Mouse (Mus musculus) forebrain, embryonic 14.5 days (tissue): ENCODE measurements around the gene Gm11114. TPM values are rescaled to one million over a fixed set of nuclear protein-coding genes. Genes with fewer than 3 reads are reported as not detected.

Experiments
- ATAC-seq: fragments of 200-750 bp; cut with Nextera tagmentation; 2 replicates; pipeline ENCODE4 v1.8.0; 2017; ENCODE audit warnings: mild to moderate bottlenecking, moderate library complexity
- DNase-seq: peaks from one replicate; pipeline ENCODE4 v3.0.0-alpha.2; 2015; ENCODE audit warnings: low spot score
- H3K27ac ChIP-seq: fragments of 300-500 bp; sonication (generic); 2 replicates; pipeline ENCODE4 v1.5.1; 2014; ENCODE audit warnings: low read depth, mild to moderate bottlenecking, control low read depth, low read length, moderate library complexity
- H3K27me3 ChIP-seq: fragments of 300-500 bp; sonication (generic); replicated peaks from 2 replicates; pipeline ENCODE4 v1.6.1; 2014; ENCODE audit warnings: low read length, control low read depth, mixed read lengths; ENCODE audit not compliant: control insufficient read depth, insufficient read depth
- H3K36me3 ChIP-seq: fragments of 300-500 bp; sonication (generic); 2 replicates; pipeline ENCODE4 v1.6.1; 2014; ENCODE audit warnings: low read length, control low read depth; ENCODE audit not compliant: control insufficient read depth, insufficient read depth
- H3K4me1 ChIP-seq: fragments of 300-500 bp; sonication (generic); 2 replicates; pipeline ENCODE4 v1.6.1; 2014; ENCODE audit warnings: antibody characterized with exemption, low read length, control low read depth; ENCODE audit not compliant: control insufficient read depth, insufficient read depth
- H3K4me2 ChIP-seq: fragments of 300-500 bp; sonication (generic); 2 replicates; pipeline ENCODE4 v1.6.1; 2014; ENCODE audit warnings: mild to moderate bottlenecking, control low read depth, low read length
- H3K4me3 ChIP-seq: fragments of 300-500 bp; sonication (generic); 2 replicates; pipeline ENCODE4 v1.5.1; 2014; ENCODE audit warnings: low read depth, low read length, control low read depth
- H3K9ac ChIP-seq: fragments of 300-500 bp; sonication (generic); 2 replicates; pipeline ENCODE4 v1.6.1; 2014; ENCODE audit warnings: mild to moderate bottlenecking, low read length, control low read depth, moderate library complexity
- H3K9me3 ChIP-seq: fragments of 300-500 bp; sonication (generic); replicated peaks from 2 replicates; pipeline ENCODE4 v1.6.1; 2016; ENCODE audit warnings: low read length, control low read depth, mixed read lengths; ENCODE audit not compliant: control insufficient read depth
- WGBS: fragments of 180-500 bp; shearing (Covaris S2); extraction: QIAGEN DNeasy Blood & Tissue Kit; methylation state at CpG from one replicate; pipeline ENCODE4 v1.1.7; 2014; 5-methylcytosine and 5-hydroxymethylcytosine counted together
- polyA plus RNA-seq: library from polyadenylated mRNA; unstranded; fragments of >200 nt; fragmentation: Nextera tagmentation; extraction: Ambion mirVana; gene quantifications from 2 replicates; pipeline ENCODE4 v1.2.1, GENCODE M21; 2014

Gm11114 gene
- polyA plus RNA-seq, 1 experiment from 2014 or later: not detected

GRCm38 (mm10) chr9:85342892-85343785 lies 30.6 kb downstream of the Gm11114 start:
- 86% methylated on average over 8 of the region's 8 CpGs for WGBS
- no peak overlapping the region for H3K4me3 ChIP-seq
- no peak overlapping the region for H3K9ac ChIP-seq
- DNase-seq: no peak
- no peaks in the 10 kb centered on the region for H3K36me3 ChIP-seq
- no peaks in the 10 kb centered on the region for H3K9me3 ChIP-seq
- H3K4me1 ChIP-seq: no peaks in the 10 kb centered on the region
- ATAC-seq: no peak
- H3K4me2 ChIP-seq: no peak overlapping the region
- H3K27me3 ChIP-seq: no peaks in the 10 kb centered on the region
- no peak overlapping the region for H3K27ac ChIP-seq

- Histone ChIP-seq H3K9me3 (no peaks in the 10 kb centered on the region), H3K27ac (no peak overlapping the region), H3K36me3 (no peaks in the 10 kb centered on the region), H3K4me1 (no peaks in the 10 kb centered on the region), H3K9ac (no peak overlapping the region), H3K4me2 (no peak overlapping the region), H3K27me3 (no peaks in the 10 kb centered on the region), H3K4me3 (no peak overlapping the region)
- ATAC-seq: no peak
- DNase-seq: no peak
- WGBS: 86% methylated on average over 10 of the region's 10 CpGs
These were observed 35.4 kb downstream of the Gm11114 start for GRCm38 (mm10) chr9:85347823-85348523.

GRCm38 (mm10) chr9:85355559-85355958 lies 43.0 kb downstream of the Gm11114 start:
- 59% methylated on average over 5 of the region's 5 CpGs for WGBS
- ATAC-seq: no peak
- H3K27ac ChIP-seq: no peak overlapping the region

GRCm38 (mm10) chr9:85357154-85357860 lies 44.7 kb downstream of the Gm11114 start:
- no peak overlapping the region for H3K27ac ChIP-seq
- H3K9me3 ChIP-seq: no peaks in the 10 kb centered on the region
- ATAC-seq (no peak), DNase-seq (no peak)
- H3K36me3 ChIP-seq: no peaks in the 10 kb centered on the region
- no peak overlapping the region for H3K4me3 ChIP-seq
- H3K4me2 ChIP-seq: no peak overlapping the region
- H3K27me3 ChIP-seq: no peaks in the 10 kb centered on the region
- no peak overlapping the region for H3K9ac ChIP-seq
- no peaks in the 10 kb centered on the region for H3K4me1 ChIP-seq
- WGBS: 87% methylated on average over 7 of the region's 7 CpGs

More at GRCm38 (mm10) chr9:85355559-85355958, 43.0 kb downstream of the Gm11114 start:
- H3K4me2 ChIP-seq: no peak overlapping the region
- no peak overlapping the region for H3K9ac ChIP-seq
- H3K4me1 ChIP-seq: no peaks in the 10 kb centered on the region
- H3K27me3 ChIP-seq: no peaks in the 10 kb centered on the region
- no peaks in the 10 kb centered on the region for H3K36me3 ChIP-seq
- H3K9me3 ChIP-seq: no peaks in the 10 kb centered on the region
- DNase-seq: no peak
- H3K4me3 ChIP-seq: no peak overlapping the region

Other genes starting within 250 kb of the Gm11114 start
- gene Tent5a, start 14.6 kb downstream of the Gm11114 start, polyA plus RNA-seq: 2.5 TPM in 2 replicates